Mouse (Mus musculus): Measurements from ENCODE around the gene Tcf20.

DNA sequence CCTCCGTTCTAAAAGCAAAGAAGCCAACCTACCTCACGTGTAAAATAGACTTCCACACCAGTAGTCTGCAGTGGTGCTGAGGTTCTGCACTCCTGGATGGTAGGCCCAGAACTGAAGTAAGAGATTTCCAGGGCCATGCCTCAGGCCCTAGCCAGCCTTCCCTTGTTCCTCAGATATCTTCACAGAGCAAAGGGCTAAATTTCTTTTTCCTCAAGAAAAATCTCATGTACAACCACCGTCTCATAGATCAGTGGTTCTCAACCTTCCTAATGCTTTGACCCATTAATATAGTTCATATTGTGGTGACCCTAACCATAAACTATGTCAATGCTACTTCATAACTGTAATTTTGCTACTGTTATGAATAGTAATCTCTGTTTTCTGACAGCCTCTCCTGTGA is 87.3 kb downstream of the Tcf20 start:
- no peak for TF ChIP-seq CTCF (IDR thresholded peaks at IDR 0.05; ENCODE audit: low read depth, low read length)
- no peak for TF ChIP-seq GATA1 (IDR thresholded peaks at IDR 0.05; ENCODE audit: borderline replicate concordance, low read length)
- no peak for TF ChIP-seq GATA2 (IDR thresholded peaks at IDR 0.05; ENCODE audit: borderline replicate concordance, low read depth, low read length)
- TF ChIP-seq POLR2AphosphoS5 (IDR thresholded peaks at IDR 0.05; ENCODE audit: insufficient replicate concordance, low read depth, low read length), result no peak
- no peak for TF ChIP-seq TAL1 (conservative IDR thresholded peaks at IDR 0.05; ENCODE audit: low read depth, low read length)
